Mouse (Mus musculus): ENCODE data around the gene Exoc5.
A peak's percentile ranks its signal among the peaks of the same experiment; 100 is the strongest.

Exoc5 gene

GRCm38 (mm10) chr14:49001655-49002054 is 64.8 kb downstream of the Exoc5 start:
- peak in 1 of 2 experiments; percentile 4 for DNase-seq

GRCm38 (mm10) chr14:48998795-48999194 is 67.7 kb downstream of the Exoc5 start:
- DNase-seq = no peak

GRCm38 (mm10) chr14:48993861-48994260 is 72.6 kb downstream of the Exoc5 start:
- no peak for DNase-seq

GRCm38 (mm10) chr14:48992070-48992580 is 74.3 kb downstream of the Exoc5 start:
- DNase-seq = no peak

GRCm38 (mm10) chr14:48991144-48991522 is 75.3 kb downstream of the Exoc5 start:
- DNase-seq = no peak

- peak in 1 of 2 experiments; percentile 29 for DNase-seq
These were observed 75.8 kb downstream of the Exoc5 start for GRCm38 (mm10) chr14:48990471-48991143.

- no peak for DNase-seq
These were observed 76.6 kb downstream of the Exoc5 start for GRCm38 (mm10) chr14:48989831-48990230.

- no peak for DNase-seq
These were observed 80.2 kb downstream of the Exoc5 start for GRCm38 (mm10) chr14:48986231-48986630.

GRCm38 (mm10) chr14:48985673-48986072 is 80.8 kb downstream of the Exoc5 start:
- no peak for DNase-seq

- DNase-seq = no peak
These were observed 87.5 kb downstream of the Exoc5 start for GRCm38 (mm10) chr14:48978971-48979388.

GRCm38 (mm10) chr14:48971546-48971945 is 94.9 kb downstream of the Exoc5 start:
- no peak for DNase-seq

GRCm38 (mm10) chr14:48968670-48969069 is 97.8 kb downstream of the Exoc5 start:
- no peak for DNase-seq
